Mouse (Mus musculus) heart, embryonic 12.5 days (tissue): ENCODE data around the gene Pycard. TPM values are rescaled to one million over a fixed set of nuclear protein-coding genes. Genes with fewer than 3 reads are reported as not detected.
"Not testable (repeated sequence)": the region's sequence is repeated elsewhere in the genome, so short reads cannot be mapped to it uniquely, and the experiment has no call there.

Experiments used
- ATAC-seq: fragments of 200-750 bp; cut with Nextera tagmentation; 2 replicates; pipeline ENCODE4 v1.8.0; 2017; ENCODE audit warnings: moderate TSS enrichment, moderate library complexity; ENCODE audit not compliant: insufficient number of reproducible peaks, low FRiP score
- H3K27ac ChIP-seq: fragments of 300-500 bp; sonication (generic); 2 replicates; pipeline ENCODE4 v1.5.1; 2016; ENCODE audit warnings: mild to moderate bottlenecking, moderate library complexity; ENCODE audit not compliant: poor library complexity, severe bottlenecking
- H3K27me3 ChIP-seq: fragments of 300-500 bp; sonication (generic); replicated peaks from 2 replicates; pipeline ENCODE4 v1.6.1; 2016; ENCODE audit warnings: mild to moderate bottlenecking, moderate library complexity
- H3K36me3 ChIP-seq: fragments of 300-500 bp; sonication (generic); 2 replicates; pipeline ENCODE4 v1.6.1; 2016; ENCODE audit warnings: mild to moderate bottlenecking, moderate library complexity
- H3K4me1 ChIP-seq: fragments of 300-500 bp; sonication (generic); replicated peaks from 2 replicates; pipeline ENCODE4 v1.6.1; 2016; ENCODE audit warnings: mild to moderate bottlenecking
- H3K4me2 ChIP-seq: fragments of 300-500 bp; sonication (generic); 2 replicates; pipeline ENCODE4 v1.6.1; 2016; ENCODE audit warnings: mild to moderate bottlenecking, moderate library complexity
- H3K4me3 ChIP-seq: fragments of 300-500 bp; sonication (generic); 2 replicates; pipeline ENCODE4 v1.5.1; 2016; ENCODE audit warnings: mild to moderate bottlenecking
- H3K9ac ChIP-seq: fragments of 300-500 bp; sonication (generic); 2 replicates; pipeline ENCODE4 v1.6.1; 2016; ENCODE audit warnings: mild to moderate bottlenecking, moderate library complexity
- H3K9me3 ChIP-seq: fragments of 300-500 bp; sonication (generic); replicated peaks from 2 replicates; pipeline ENCODE4 v1.6.1; 2016; ENCODE audit warnings: mild to moderate bottlenecking, moderate library complexity
- WGBS: fragments of 180-500 bp; shearing (Covaris S2); methylation state at CpG from one replicate; pipeline ENCODE4 v1.1.7; 2016; 5-methylcytosine and 5-hydroxymethylcytosine counted together
- polyA plus RNA-seq: library from polyadenylated mRNA; unstranded; fragments of >200 nt; fragmentation: Nextera tagmentation; extraction: Ambion mirVana; gene quantifications from 2 replicates; pipeline ENCODE4 v1.2.1, GENCODE M21; 2016

Gene Pycard
- polyA plus RNA-seq, 1 experiment from 2014 or later = 31.1 TPM

DNA sequence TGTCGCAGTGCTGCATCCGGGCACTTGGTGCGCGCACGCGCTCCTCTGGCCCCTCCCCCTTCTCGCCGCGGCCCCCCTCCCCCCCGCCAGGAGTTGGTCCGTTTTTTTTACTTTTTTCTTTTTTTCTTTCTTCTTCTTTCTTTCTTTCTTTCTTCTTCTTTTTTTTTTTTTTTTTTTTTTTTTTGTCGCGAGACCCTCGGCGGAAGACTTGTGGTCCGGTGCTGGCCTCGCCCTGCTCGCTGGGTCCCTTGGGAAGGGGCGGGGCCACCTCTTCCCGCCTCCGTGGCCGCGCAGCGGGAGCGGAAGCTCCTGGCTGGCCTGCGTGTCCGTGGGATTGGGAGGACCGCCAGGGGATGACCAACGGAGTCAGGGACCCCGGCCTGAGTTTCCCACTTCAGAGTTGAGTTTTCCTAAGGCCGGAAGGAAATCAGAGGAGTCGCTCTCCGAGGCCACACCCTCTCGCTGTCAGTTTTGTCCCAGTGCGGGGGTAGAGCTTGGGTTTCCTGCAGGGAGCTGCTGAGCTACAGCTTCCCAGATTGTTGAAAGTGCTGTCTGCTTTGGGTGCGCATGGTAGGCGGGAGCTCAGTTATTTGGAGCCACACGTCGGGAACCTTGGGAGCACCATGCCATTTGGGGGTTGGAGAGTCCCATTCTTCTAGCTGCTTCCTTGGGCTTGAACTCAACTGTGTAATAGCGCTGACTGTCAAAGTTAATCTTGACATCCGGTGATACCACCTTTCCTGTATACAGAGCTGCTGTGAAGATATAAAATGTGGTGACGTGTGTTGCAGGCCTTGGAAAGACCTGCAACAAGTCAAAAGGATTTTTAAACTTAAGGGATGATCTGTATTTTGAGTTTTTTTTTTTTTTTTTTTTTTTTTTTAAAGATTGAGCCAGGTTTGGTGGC, 25.5 kb downstream of the Pycard start:
- H3K4me1 ChIP-seq = peaks cover 20% of the 10 kb centered on the region
- H3K4me3 ChIP-seq = peak overlapping the region; percentile 93
- under 1% methylated on average over 28 of the region's 42 CpGs for WGBS
- H3K4me2 ChIP-seq = peak overlapping the region; percentile 87
- no peaks in the 10 kb centered on the region for H3K9me3 ChIP-seq
- H3K27me3 ChIP-seq = no peaks in the 10 kb centered on the region
- H3K36me3 ChIP-seq = peaks cover 37% of the 10 kb centered on the region
- peak; percentile 63; the same call in 1 of the 2 replicates for ATAC-seq
- peak overlapping the region; percentile 97 for H3K27ac ChIP-seq
- peak overlapping the region; percentile 99 for H3K9ac ChIP-seq

DNA sequence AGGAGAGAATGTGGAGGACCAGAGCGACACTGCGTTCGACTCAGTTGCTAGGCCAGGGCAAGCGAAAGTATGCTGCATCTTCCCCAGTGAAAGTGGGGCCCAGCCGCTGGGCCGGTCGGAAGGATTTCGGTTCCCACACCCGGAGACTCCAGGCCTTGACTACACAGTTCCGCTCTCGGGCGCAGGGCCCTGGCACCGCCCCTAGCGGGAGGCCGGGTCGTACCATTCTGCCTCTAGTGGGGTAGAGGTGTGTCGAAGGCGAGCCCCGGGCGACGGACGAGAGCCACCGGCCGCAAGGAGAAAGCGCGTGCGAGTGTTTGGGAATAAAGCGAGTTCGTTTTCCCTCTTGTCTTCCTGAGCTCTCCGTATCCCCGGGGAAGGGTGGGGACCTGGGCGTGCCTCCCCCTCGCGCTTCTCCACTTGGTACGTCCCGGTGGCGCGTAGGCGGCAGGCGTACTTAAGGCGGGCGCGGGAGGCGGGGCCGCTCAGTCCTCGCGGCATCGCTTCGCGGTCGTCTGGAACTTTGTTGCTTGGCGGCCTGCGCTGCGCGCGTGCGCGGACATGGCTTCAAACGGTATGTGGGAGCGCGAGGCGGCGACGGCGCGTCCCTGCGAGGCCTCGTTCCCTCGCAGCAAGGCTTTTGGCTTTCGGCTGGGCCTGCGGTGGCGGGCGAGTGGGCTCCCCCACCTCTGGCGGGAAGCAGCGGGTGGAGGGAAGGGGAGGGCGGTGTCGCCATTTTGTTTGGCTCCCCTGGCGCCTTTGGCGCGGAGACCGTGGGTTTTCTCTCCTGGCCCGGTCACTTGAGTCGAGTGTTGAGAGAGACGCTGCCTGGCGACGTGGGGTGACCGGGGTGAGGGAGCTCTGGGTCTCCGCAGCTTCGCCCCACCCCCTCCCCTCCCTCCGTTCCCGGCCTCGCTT, 26.4 kb downstream of the Pycard start, which contains the start of gene Fus:
TSS of gene Fus (plus strand) at position 454 of the 918 bp plus-strand sequence.
- H3K27me3 ChIP-seq = no peaks in the 10 kb centered on the region
- H3K4me3 ChIP-seq = peak within 1 kb of the TSS; percentile 93
- peak within 1 kb of the TSS; percentile 97 for H3K27ac ChIP-seq
- H3K9ac ChIP-seq = peak within 1 kb of the TSS; percentile 99
- H3K36me3 ChIP-seq = peaks cover 29% of the 10 kb centered on the region
- peak within 1 kb of the TSS; percentile 87 for H3K4me2 ChIP-seq
- peak; percentile 96 for ATAC-seq
- under 1% methylated on average over 92 of the region's 92 CpGs for WGBS
- no peaks in the 10 kb centered on the region for H3K9me3 ChIP-seq
- H3K4me1 ChIP-seq = peaks cover 17% of the 10 kb centered on the region

GRCm38 (mm10) chr7:127966371-127966918, 27.2 kb downstream of the Pycard start:
- ATAC-seq = no peak
- peak overlapping the region; percentile 87 for H3K4me2 ChIP-seq
- peak overlapping the region; percentile 99 for H3K9ac ChIP-seq
- peaks cover 17% of the 10 kb centered on the region for H3K4me1 ChIP-seq
- 13% methylated on average over 10 of the region's 10 CpGs for WGBS
- no peaks in the 10 kb centered on the region for H3K9me3 ChIP-seq
- peaks cover 21% of the 10 kb centered on the region for H3K36me3 ChIP-seq
- peak overlapping the region; percentile 97 for H3K27ac ChIP-seq
- H3K4me3 ChIP-seq = peak overlapping the region; percentile 93
- no peaks in the 10 kb centered on the region for H3K27me3 ChIP-seq

- no peak overlapping the region for H3K9ac ChIP-seq
Measured at GRCm38 (mm10) chr7:127959364-127959763, 34.3 kb downstream of the Pycard start.

DNA sequence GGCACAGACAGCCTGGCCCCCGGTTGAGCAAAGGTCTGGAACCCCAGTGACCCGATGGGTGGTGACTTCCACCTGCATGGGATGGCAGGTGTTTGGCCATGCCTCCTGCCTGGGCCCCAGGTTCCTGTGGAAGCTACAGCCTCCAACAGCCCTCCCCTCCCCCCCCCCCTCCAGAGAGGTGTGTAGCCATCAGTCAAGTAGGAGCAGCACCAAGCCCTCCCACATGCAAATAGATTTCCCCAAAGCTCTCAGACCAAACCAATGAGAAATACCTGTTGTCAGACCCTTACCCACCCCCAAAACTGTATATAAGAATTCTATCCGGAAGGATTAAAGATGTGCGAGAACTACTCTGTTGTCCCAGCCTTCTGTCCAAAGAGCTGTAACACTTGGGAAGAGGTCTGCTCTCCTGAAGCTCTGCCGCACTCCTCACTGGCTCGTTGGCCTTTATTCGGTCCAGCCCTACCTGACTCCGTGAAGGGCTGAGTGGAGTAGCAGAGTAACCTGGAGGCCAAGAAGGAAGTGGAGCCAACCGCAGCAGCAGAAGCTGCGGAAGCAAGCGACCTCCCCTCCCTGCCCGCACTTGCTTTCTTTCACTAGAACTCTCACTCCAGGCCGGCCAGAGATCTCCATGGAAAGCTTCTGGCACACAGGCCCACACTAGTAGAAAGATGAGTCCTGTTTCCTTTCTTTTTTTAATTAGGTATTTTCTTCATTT, 40.6 kb downstream of the Pycard start:
- no peaks in the 10 kb centered on the region for H3K4me1 ChIP-seq
- no peak overlapping the region for H3K27ac ChIP-seq
- H3K27me3 ChIP-seq = peaks cover 6% of the 10 kb centered on the region; the same call in 1 of the 2 replicates
- H3K4me2 ChIP-seq = no peak overlapping the region
- ATAC-seq = no peak
- no peaks in the 10 kb centered on the region for H3K36me3 ChIP-seq
- H3K4me3 ChIP-seq = no peak overlapping the region
- H3K9ac ChIP-seq = no peak overlapping the region
- no peaks in the 10 kb centered on the region for H3K9me3 ChIP-seq
- 27% methylated on average over 13 of the region's 13 CpGs for WGBS

More at GRCm38 (mm10) chr7:127959364-127959763, 34.3 kb downstream of the Pycard start:
- 0 out of 2 replicates have a peak, but pooled peaks cover 3% of the 10 kb centered on the region for H3K27me3 ChIP-seq
- ATAC-seq = no peak
- H3K36me3 ChIP-seq = no peaks in the 10 kb centered on the region
- 54% methylated on average over 5 of the region's 5 CpGs for WGBS
- H3K4me1 ChIP-seq = no peaks in the 10 kb centered on the region
- no peak overlapping the region for H3K4me3 ChIP-seq
- H3K4me2 ChIP-seq = no peak overlapping the region
- 0 out of 2 replicates have a peak, but pooled peaks cover 5% of the 10 kb centered on the region for H3K9me3 ChIP-seq
- H3K27ac ChIP-seq = no peak overlapping the region

- no peak for ATAC-seq
Measured at GRCm38 (mm10) chr7:127946470-127947023, 47.1 kb downstream of the Pycard start, which contains the start of gene Prss36. TSS of gene Prss36 (minus strand) at chr7:127946725.

GRCm38 (mm10) chr7:127944614-127945013, 49.1 kb downstream of the Pycard start:
- H3K4me1 ChIP-seq = peaks cover 8% of the 10 kb centered on the region; the same call in 1 of the 2 replicates
- 8% methylated on average over 23 of the region's 23 CpGs for WGBS
- peaks cover 42% of the 10 kb centered on the region for H3K27me3 ChIP-seq
- no peak overlapping the region for H3K27ac ChIP-seq
- H3K9me3 ChIP-seq = no peaks in the 10 kb centered on the region
- peak overlapping the region; percentile 34; the same call in 1 of the 2 replicates for H3K9ac ChIP-seq
- peak overlapping the region; percentile 56 for H3K4me2 ChIP-seq
- ATAC-seq = no peak; the same call in 1 of the 2 replicates
- no peaks in the 10 kb centered on the region for H3K36me3 ChIP-seq
- peak overlapping the region; percentile 6 for H3K4me3 ChIP-seq

More at GRCm38 (mm10) chr7:127946470-127947023, 47.1 kb downstream of the Pycard start, which contains the start of gene Prss36:
- H3K36me3 ChIP-seq = no peaks in the 10 kb centered on the region
- 71% methylated on average over 6 of the region's 6 CpGs for WGBS
- H3K9ac ChIP-seq = no peak within 1 kb of the TSS
- H3K9me3 ChIP-seq = no peaks in the 10 kb centered on the region
- no peak within 1 kb of the TSS for H3K4me2 ChIP-seq
- H3K4me3 ChIP-seq = no peak within 1 kb of the TSS
- H3K4me1 ChIP-seq = peaks cover 8% of the 10 kb centered on the region; the same call in 1 of the 2 replicates
- peaks cover 42% of the 10 kb centered on the region for H3K27me3 ChIP-seq
- H3K27ac ChIP-seq = no peak within 1 kb of the TSS

DNA sequence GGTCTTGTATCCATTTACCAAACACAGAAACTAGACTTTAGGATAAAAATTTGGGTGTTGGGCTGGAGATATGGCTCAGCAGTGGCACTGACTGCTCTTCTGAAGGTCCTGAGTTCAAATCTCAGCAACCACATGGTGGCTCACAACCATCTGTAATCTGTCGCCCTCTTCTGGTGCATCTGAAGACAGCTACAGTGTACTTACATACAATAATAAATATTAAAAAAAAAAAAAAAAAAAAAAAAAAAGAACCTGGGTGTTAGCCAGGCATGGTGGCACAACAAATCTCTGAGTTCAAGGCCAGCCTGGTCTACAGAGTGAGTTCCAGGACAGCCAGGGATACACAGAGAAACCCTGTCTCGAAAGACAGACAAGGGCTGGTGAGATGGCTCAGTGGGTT, 51.6 kb downstream of the Pycard start:
- not testable (repeated sequence) for H3K27ac ChIP-seq, H3K9me3 ChIP-seq, H3K4me3 ChIP-seq, H3K4me1 ChIP-seq, ATAC-seq, H3K9ac ChIP-seq, H3K4me2 ChIP-seq, H3K36me3 ChIP-seq
- peaks cover 40% of the 10 kb centered on the region for H3K27me3 ChIP-seq
- 51% methylated on average over 2 of the region's 2 CpGs for WGBS
